Comparison of ENCODE assay signal across 23 mouse cellular contexts in genomic region chr7:83723221-83723620, GRCm38 (mm10). TPM values are rescaled to one million over a fixed set of nuclear protein-coding genes. Genes with fewer than 3 reads are reported as not detected.
DNase-seq lines count a peak whose midpoint lies in the region; ATAC-seq and TF ChIP-seq lines count a peak whose summit lies in the region.
"Had no signal": no experiment of that assay in that cellular context is flagged by ENCODE, and none has a peak within 500 bp of the region (broad histone marks: within the 10 kb centered on the region; RNA-seq: fewer than 3 reads in every experiment).

No protein-coding gene starts in this region.

- H3K36me3 ChIP-seq in forebrain, embryonic 11.5 days (ENCODE audit: control insufficient read depth, insufficient read depth, low read length): no peaks in the 10 kb centered on the region
- H3K36me3 ChIP-seq in forebrain, embryonic 10.5 days (replicated peaks): no peaks in the 10 kb centered on the region
- H3K36me3 ChIP-seq in heart, embryonic 10.5 days: no peaks in the 10 kb centered on the region
- H3K36me3 ChIP-seq: embryonic facial prominence, embryonic 15.5 days; forebrain, embryonic 12.5 days; hindbrain, embryonic 10.5 days had no signal

- peak; percentile 44 to 47 for DNase-seq in cerebellum, adult 2 months
- DNase-seq in forebrain, embryonic 11.5 days (ENCODE audit: low spot score): peak; percentile 41
- DNase-seq in forebrain, embryonic 10.5 days (ENCODE audit: extremely low spot score, low spot score): no peak
- peak; percentile 55 for DNase-seq in heart, embryonic 10.5 days (ENCODE audit: low spot score)
- no peak for DNase-seq in heart, postnatal 36 days
- DNase-seq: adrenal gland, postnatal 14 days; embryo, embryonic 11 days; gastrocnemius, postnatal 25 days had no signal

- no peak overlapping the region for H3K9ac ChIP-seq in forebrain, embryonic 11.5 days (ENCODE audit: low read length)
- H3K9ac ChIP-seq: embryonic facial prominence, embryonic 15.5 days; forebrain, embryonic 12.5 days; hindbrain, embryonic 14.5 days had no signal

- peak overlapping the region; percentile 67 for H3K27ac ChIP-seq in cerebellum, adult 2 months (ENCODE audit: insufficient read depth, low read length)
- H3K27ac ChIP-seq in forebrain, embryonic 11.5 days (ENCODE audit: low read depth, low read length): no peak overlapping the region
- no peak overlapping the region for H3K27ac ChIP-seq in forebrain, embryonic 10.5 days
- no peak overlapping the region for H3K27ac ChIP-seq in heart, embryonic 10.5 days
- H3K27ac ChIP-seq in bone marrow macrophage, adult 2 months (ENCODE audit: insufficient read depth, low read depth, low read length): peak overlapping the region; percentile 58
- H3K27ac ChIP-seq: embryonic facial prominence, embryonic 15.5 days; forebrain, embryonic 12.5 days; hindbrain, embryonic 10.5 days; hindbrain, embryonic 14.5 days had no signal

- no peak overlapping the region for H3K4me2 ChIP-seq in forebrain, embryonic 11.5 days (ENCODE audit: low read depth, low read length, severe bottlenecking)
- H3K4me2 ChIP-seq: embryonic facial prominence, embryonic 15.5 days; forebrain, embryonic 12.5 days; heart, embryonic 11.5 days; hindbrain, embryonic 14.5 days had no signal

- intact Hi-C loops in heart, postnatal 36 days (cut with DNase I): no loop called here

- WGBS in cerebellum, adult 2 months: 15% methylated on average over 8 of the region's 8 CpGs
- WGBS in forebrain, embryonic 11.5 days: 87% methylated on average over 8 of the region's 8 CpGs
- 93% methylated on average over 8 of the region's 8 CpGs for WGBS in forebrain, embryonic 10.5 days
- 83% methylated on average over 8 of the region's 8 CpGs for WGBS in heart, embryonic 10.5 days

- no peak for TF ChIP-seq CTCF in cerebellum, adult 2 months (IDR thresholded peaks at IDR 0.05; ENCODE audit: borderline replicate concordance, insufficient read depth, low read depth, low read length)
- TF ChIP-seq CTCF in bone marrow macrophage, adult 2 months (IDR thresholded peaks at IDR 0.05; ENCODE audit: low read depth, low read length): no peak

- H3K9me3 ChIP-seq in forebrain, embryonic 11.5 days (ENCODE audit: control insufficient read depth, low read length): no peaks in the 10 kb centered on the region
- H3K9me3 ChIP-seq in forebrain, embryonic 10.5 days: no peaks in the 10 kb centered on the region
- H3K9me3 ChIP-seq in heart, embryonic 10.5 days: no peaks in the 10 kb centered on the region
- H3K9me3 ChIP-seq: embryonic facial prominence, embryonic 15.5 days; forebrain, embryonic 12.5 days; hindbrain, embryonic 10.5 days had no signal

- no peaks in the 10 kb centered on the region for H3K27me3 ChIP-seq in cerebellum, adult 2 months (ENCODE audit: control insufficient read depth, insufficient read depth, low read length)
- no peaks in the 10 kb centered on the region for H3K27me3 ChIP-seq in forebrain, embryonic 11.5 days (ENCODE audit: control insufficient read depth, insufficient read depth, low read length)
- H3K27me3 ChIP-seq in forebrain, embryonic 10.5 days (ENCODE audit: poor library complexity, severe bottlenecking): no peaks in the 10 kb centered on the region
- no peaks in the 10 kb centered on the region for H3K27me3 ChIP-seq in heart, embryonic 10.5 days (ENCODE audit: insufficient read depth, poor library complexity, severe bottlenecking)
- H3K27me3 ChIP-seq: CH12.LX; embryonic facial prominence, embryonic 15.5 days; forebrain, embryonic 12.5 days; Patski had no signal

- H3K4me1 ChIP-seq in cerebellum, adult 2 months (ENCODE audit: control insufficient read depth, insufficient read depth, low read length): peaks cover 65% of the 10 kb centered on the region
- no peaks in the 10 kb centered on the region for H3K4me1 ChIP-seq in forebrain, embryonic 11.5 days (replicated peaks; ENCODE audit: control insufficient read depth, insufficient read depth, low read length)
- no peaks in the 10 kb centered on the region for H3K4me1 ChIP-seq in forebrain, embryonic 10.5 days
- peaks cover 23% of the 10 kb centered on the region; the same call in 1 of the 2 replicates for H3K4me1 ChIP-seq in heart, embryonic 10.5 days
- peaks cover 65% of the 10 kb centered on the region for H3K4me1 ChIP-seq in bone marrow macrophage, adult 2 months (ENCODE audit: control insufficient read depth, insufficient read depth, low read length)
- H3K4me1 ChIP-seq: forebrain, embryonic 12.5 days; hindbrain, embryonic 10.5 days had no signal

- H3K4me3 ChIP-seq in cerebellum, adult 2 months (replicated peaks; ENCODE audit: insufficient read depth, low read depth, low read length): peak overlapping the region; percentile 9
- H3K4me3 ChIP-seq in forebrain, embryonic 11.5 days (ENCODE audit: low read depth, low read length): no peak overlapping the region
- no peak overlapping the region for H3K4me3 ChIP-seq in forebrain, embryonic 10.5 days
- no peak overlapping the region for H3K4me3 ChIP-seq in heart, embryonic 10.5 days
- H3K4me3 ChIP-seq in bone marrow macrophage, adult 2 months (ENCODE audit: insufficient read depth, low read length): no peak overlapping the region
- H3K4me3 ChIP-seq: embryonic facial prominence, embryonic 15.5 days; erythroblast, embryonic 14.5 days; forebrain, embryonic 12.5 days; hindbrain, embryonic 10.5 days had no signal

- TF ChIP-seq POLR2A in cerebellum, adult 2 months (IDR thresholded peaks at IDR 0.05; ENCODE audit: borderline replicate concordance, insufficient read depth, low read length): no peak
- TF ChIP-seq POLR2A in bone marrow macrophage, adult 2 months (IDR thresholded peaks at IDR 0.05; ENCODE audit: borderline replicate concordance, low read depth, low read length): no peak

- no peak for ATAC-seq in cerebellum, adult (ENCODE audit: insufficient number of reproducible peaks, low FRiP score, low TSS enrichment)
- no peak for ATAC-seq in forebrain, embryonic 11.5 days (replicated peaks; ENCODE audit: low FRiP score)
- no peak for ATAC-seq in CD4-positive, CD25-positive, alpha-beta regulatory T cell, adult 4 months
- ATAC-seq: activated CD4-positive, CD25-positive, alpha-beta regulatory T cell, adult 4 months; forebrain, embryonic 16.5 days; intestine, postnatal 0 days; Patski had no signal

RNA-seq across cellular contexts. Expression of gene Il16, which starts 22.3 kb away (rescaled TPM):
- polyA plus RNA-seq in cerebellum, adult 2 months (2012; rRNA removed): 84.9 and 108 TPM in 2 replicates
- 0.77 and 0.99 TPM in 2 replicates for polyA plus RNA-seq in forebrain, embryonic 11.5 days (2014; fragmentation: Nextera tagmentation; extraction: Ambion mirVana)
- polyA plus RNA-seq in forebrain, embryonic 10.5 days (2016; fragmentation: Nextera tagmentation; extraction: Ambion mirVana): 0.76 and 0.95 TPM in 2 replicates
- 1.7 and 2.0 TPM in 2 replicates for polyA plus RNA-seq in heart, embryonic 10.5 days (2016; fragmentation: Nextera tagmentation; extraction: Ambion mirVana)
- 1 to 10 TPM; 8.4 to 10.0 TPM for total RNA-seq in heart, postnatal 36 days (2021)
- 47.9 and 48.7 TPM in 2 replicates for polyA plus RNA-seq in bone marrow macrophage, adult 2 months (2012; ENCODE audit: insufficient read depth, insufficient read length, missing spikeins)
- 100 to 1,000 TPM; 307 to 504 TPM for polyA plus RNA-seq in CD4-positive, CD25-positive, alpha-beta regulatory T cell, adult 4 months (2017; shearing (Covaris generic))
- polyA plus RNA-seq: C2C12 had no signal

Comparison
In these comparisons a context has a peak if more than half of its experiments do, and no peak if none do; other contexts are left out.
1. DNase-seq: peak in cerebellum, adult 2 months (2 of 2), forebrain, embryonic 11.5 days (single experiment) and heart, embryonic 10.5 days (single experiment); none in forebrain, embryonic 10.5 days (single experiment) and heart, postnatal 36 days (0 of 2).
2. H3K27ac ChIP-seq: peak in cerebellum, adult 2 months (single experiment) and bone marrow macrophage, adult 2 months (single experiment); none in forebrain, embryonic 11.5 days (single experiment), forebrain, embryonic 10.5 days (single experiment) and heart, embryonic 10.5 days (single experiment).
3. RNA of gene Il16, which starts 22.3 kb away (polyA plus RNA-seq): 307 to 504 TPM in CD4-positive, CD25-positive, alpha-beta regulatory T cell, adult 4 months, 84.9 to 108 TPM in cerebellum, adult 2 months and 47.9 to 48.7 TPM in bone marrow macrophage, adult 2 months; 1.7 to 2.0 TPM in heart, embryonic 10.5 days, 0.77 to 0.99 TPM in forebrain, embryonic 11.5 days and 0.76 to 0.95 TPM in forebrain, embryonic 10.5 days; every median in the first group is over 10 times any median in the second.